Mouse (Mus musculus) MEL-GATA-1-ER (cell line): ENCODE measurements at regions not wholly inside any gene's neighbourhood (a gene's known extent, or its start where the extent isn't known, plus 50 kb on each side); places are given as distances from the start of the nearest gene placed in this dataset.

ENCODE experiments used
- DNase-seq: peaks from one replicate; pipeline ENCODE4 v3.0.0-alpha.2; 2012; ENCODE audit warnings: low read depth; ENCODE audit errors: extremely low read depth

GRCm38 (mm10) chr8:23314275-23315123 lies 903.3 kb downstream of the Mrps31 start:
- no peak for DNase-seq

- peak; percentile 13 for DNase-seq
Observed at GRCm38 (mm10) chr8:23319556-23319955, 908.4 kb downstream of the Mrps31 start.

GRCm38 (mm10) chr8:23321166-23321565 lies 910.0 kb downstream of the Mrps31 start:
- no peak for DNase-seq

- DNase-seq = no peak
Observed at GRCm38 (mm10) chr8:23327283-23327682, 916.1 kb downstream of the Mrps31 start.

- DNase-seq = no peak
Observed at GRCm38 (mm10) chr8:23344161-23344560, 933.0 kb downstream of the Mrps31 start.

- no peak for DNase-seq
Observed at GRCm38 (mm10) chr8:23351367-23351930, 940.3 kb downstream of the Mrps31 start.

GRCm38 (mm10) chr8:23352259-23353106 lies 941.3 kb downstream of the Mrps31 start:
- no peak for DNase-seq

- no peak for DNase-seq
Observed at GRCm38 (mm10) chr8:23360061-23360622, 949.0 kb downstream of the Mrps31 start.

- DNase-seq = no peak
Observed at GRCm38 (mm10) chr8:23360850-23361274, 949.7 kb downstream of the Mrps31 start.
